Mouse (Mus musculus) stomach, postnatal 0 days (tissue): ENCODE measurements around the gene Zg16. TPM values are rescaled to one million over a fixed set of nuclear protein-coding genes. Genes with fewer than 3 reads are reported as not detected.
A peak's percentile ranks its signal among the peaks of the same experiment; 100 is the strongest.

Source experiments
- ATAC-seq: fragments of 200-750 bp; cut with Nextera tagmentation; 2 replicates; pipeline ENCODE4 v1.8.0; 2017; ENCODE audit not compliant: low FRiP score, low TSS enrichment
- DNase-seq: peaks from one replicate; pipeline ENCODE4 v3.0.0-alpha.2; 2016; ENCODE audit warnings: low spot score
- H3K27ac ChIP-seq: fragments of 300-500 bp; sonication (generic); replicated peaks from 2 replicates; pipeline ENCODE4 v1.5.1; 2014; ENCODE audit warnings: mild to moderate bottlenecking, control low read depth
- H3K27me3 ChIP-seq: fragments of 300-500 bp; sonication (generic); 2 replicates; pipeline ENCODE4 v1.6.1; 2014; ENCODE audit warnings: low read length; ENCODE audit not compliant: control insufficient read depth, insufficient read depth
- H3K36me3 ChIP-seq: fragments of 300-500 bp; sonication (generic); 2 replicates; pipeline ENCODE4 v1.6.1; 2014; ENCODE audit warnings: low read length, mixed read lengths; ENCODE audit not compliant: control insufficient read depth, insufficient read depth
- H3K4me1 ChIP-seq: fragments of 300-500 bp; sonication (generic); replicated peaks from 2 replicates; pipeline ENCODE4 v1.6.1; 2014; ENCODE audit warnings: antibody characterized with exemption; ENCODE audit not compliant: control insufficient read depth, insufficient read depth
- H3K4me2 ChIP-seq: fragments of 300-500 bp; sonication (generic); replicated peaks from 2 replicates; pipeline ENCODE4 v1.6.1; 2014; ENCODE audit warnings: low read depth, mild to moderate bottlenecking, control low read depth, moderate library complexity
- H3K4me3 ChIP-seq: fragments of 300-500 bp; sonication (generic); 2 replicates; pipeline ENCODE4 v1.5.1; 2014; ENCODE audit warnings: low read depth, low read length, control low read depth
- H3K9ac ChIP-seq: fragments of 300-500 bp; sonication (generic); 2 replicates; pipeline ENCODE4 v1.6.1; 2014; ENCODE audit warnings: mild to moderate bottlenecking, low read length, control low read depth, mixed read lengths
- H3K9me3 ChIP-seq: fragments of 300-500 bp; sonication (generic); 2 replicates; pipeline ENCODE4 v1.6.1; 2016; ENCODE audit warnings: low read length; ENCODE audit not compliant: control insufficient read depth
- CTCF ChIP-seq: IDR thresholded peaks from 2 replicates; pipeline ENCODE4 v1.5.1; 2016; ENCODE audit warnings: antibody characterized with exemption, low read depth, mild to moderate bottlenecking, moderate library complexity
- EP300 ChIP-seq: optimal IDR thresholded peaks from 2 replicates; pipeline ENCODE3; 2016; ENCODE audit warnings: antibody characterized with exemption
- WGBS: fragments of 180-500 bp; shearing (Covaris S2); extraction: QIAGEN DNeasy Blood & Tissue Kit; methylation state at CpG from one replicate; pipeline ENCODE4 v1.1.7; 2014; 5-methylcytosine and 5-hydroxymethylcytosine counted together
- polyA plus RNA-seq: library from polyadenylated mRNA; unstranded; fragments of >200 nt; fragmentation: Nextera tagmentation; extraction: Ambion mirVana; gene quantifications from 2 replicates; pipeline ENCODE4 v1.2.1, GENCODE M21; 2015

Gene Zg16
- polyA plus RNA-seq, 1 experiment from 2014 or later = 1.8 TPM

DNA sequence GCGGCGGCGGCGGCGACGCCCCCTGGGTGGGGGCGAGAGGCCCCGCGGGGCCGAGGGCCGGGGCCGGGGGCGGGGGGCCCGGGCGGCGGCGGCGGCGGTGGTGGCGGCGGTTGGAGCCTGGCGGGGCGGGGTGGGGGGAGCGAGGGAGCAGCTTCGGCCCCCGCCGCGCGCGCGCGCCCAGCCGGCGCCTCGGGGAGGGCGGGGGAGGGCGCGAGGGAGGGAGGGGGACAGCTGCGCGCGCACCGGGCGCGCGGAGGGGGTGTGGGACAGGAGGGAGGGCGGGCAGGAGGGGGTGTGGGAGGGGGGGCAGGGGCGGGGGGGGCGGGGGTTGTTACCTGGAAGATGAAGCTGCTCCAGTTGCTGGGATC, 60.5 kb downstream of the Zg16 start:
- Histone ChIP-seq H3K9me3 (no peaks in the 10 kb centered on the region), H3K36me3 (peaks cover 6% of the 10 kb centered on the region; the same call in 1 of the 2 replicates), H3K27ac (peak overlapping the region; percentile 96), H3K4me1 (peaks cover 11% of the 10 kb centered on the region), H3K9ac (peak overlapping the region; percentile 87), H3K4me2 (peak overlapping the region; percentile 96), H3K4me3 (peak overlapping the region; percentile 84), H3K27me3 (no peaks in the 10 kb centered on the region)
- DNase-seq (no peak), ATAC-seq (peak; percentile 6; the same call in 1 of the 2 replicates)
- WGBS = 0% methylated on average over 2 of the region's 48 CpGs
- TF ChIP-seq EP300 (no peak), CTCF (no peak)

DNA sequence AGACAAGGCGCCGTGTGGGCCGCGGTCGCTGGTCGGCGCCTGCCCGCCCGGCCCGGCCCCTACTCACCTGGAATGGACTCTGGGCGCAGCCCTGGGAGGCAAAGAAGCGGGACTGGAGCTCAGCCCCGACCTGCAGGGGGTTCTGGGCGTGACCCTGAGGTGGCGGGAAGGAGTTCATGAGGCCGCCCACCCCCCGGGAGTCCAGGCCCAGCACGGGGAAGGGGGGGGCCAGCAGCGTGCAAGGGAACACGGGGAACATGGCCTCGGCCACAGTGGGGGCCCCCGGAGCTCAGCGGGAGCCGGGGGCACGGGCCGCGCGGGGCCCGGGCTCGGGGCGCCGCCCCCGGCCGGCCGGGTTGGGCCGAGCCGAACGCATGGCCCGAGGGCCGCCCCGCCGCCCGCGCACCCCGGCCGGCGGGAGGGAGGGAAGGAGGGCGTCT, 60.9 kb downstream of the Zg16 start:
- WGBS = 1% methylated on average over 20 of the region's 48 CpGs
- H3K27me3 ChIP-seq = no peaks in the 10 kb centered on the region
- H3K4me3 ChIP-seq = peak overlapping the region; percentile 84
- peaks cover 4% of the 10 kb centered on the region; the same call in 1 of the 2 replicates for H3K36me3 ChIP-seq
- ATAC-seq (peak; percentile 29), DNase-seq (peak; percentile 69)
- peaks cover 11% of the 10 kb centered on the region for H3K4me1 ChIP-seq
- peak overlapping the region; percentile 96 for H3K4me2 ChIP-seq
- peak overlapping the region; percentile 87 for H3K9ac ChIP-seq
- H3K27ac ChIP-seq = peak overlapping the region; percentile 96
- TF ChIP-seq EP300 = no peak
- TF ChIP-seq CTCF = peak; percentile 15; the same call in 1 of the 2 replicates
- H3K9me3 ChIP-seq = no peaks in the 10 kb centered on the region

- peaks cover 11% of the 10 kb centered on the region for H3K4me1 ChIP-seq
- peak; percentile 62 for DNase-seq
Observed at GRCm38 (mm10) chr7:127025556-127026160, 61.5 kb downstream of the Zg16 start.

GRCm38 (mm10) chr7:127024755-127025555, 62.2 kb downstream of the Zg16 start:
- Histone ChIP-seq H3K9ac (peak overlapping the region; percentile 87), H3K4me3 (peak overlapping the region; percentile 84), H3K27ac (peak overlapping the region; percentile 96), H3K36me3 (peaks cover 3% of the 10 kb centered on the region; the same call in 1 of the 2 replicates), H3K27me3 (no peaks in the 10 kb centered on the region), H3K4me1 (peaks cover 11% of the 10 kb centered on the region), H3K9me3 (no peaks in the 10 kb centered on the region), H3K4me2 (peak overlapping the region; percentile 96)
- peak; percentile 89 for DNase-seq
- TF ChIP-seq EP300 (no peak), CTCF (peak; percentile 92)
- peak; percentile 53 for ATAC-seq
- WGBS = 2% methylated on average over 30 of the region's 30 CpGs

More at GRCm38 (mm10) chr7:127025556-127026160, 61.5 kb downstream of the Zg16 start:
- under 1% methylated on average over 56 of the region's 65 CpGs for WGBS
- ATAC-seq = peak; percentile 0; the same call in 1 of the 2 replicates
- TF ChIP-seq CTCF (no peak), EP300 (no peak)
- peak overlapping the region; percentile 96 for H3K27ac ChIP-seq
- H3K4me3 ChIP-seq = peak overlapping the region; percentile 84
- peaks cover 3% of the 10 kb centered on the region; the same call in 1 of the 2 replicates for H3K36me3 ChIP-seq
- no peaks in the 10 kb centered on the region for H3K27me3 ChIP-seq
- peak overlapping the region; percentile 87 for H3K9ac ChIP-seq
- H3K4me2 ChIP-seq = peak overlapping the region; percentile 96
- H3K9me3 ChIP-seq = no peaks in the 10 kb centered on the region

GRCm38 (mm10) chr7:127023896-127024690, 63.0 kb downstream of the Zg16 start:
- no peak overlapping the region for H3K27ac ChIP-seq
- H3K36me3 ChIP-seq = peaks cover 3% of the 10 kb centered on the region; the same call in 1 of the 2 replicates
- 18% methylated on average over 19 of the region's 19 CpGs for WGBS
- peaks cover 12% of the 10 kb centered on the region for H3K4me1 ChIP-seq
- no peak for ATAC-seq
- DNase-seq = no peak
- no peaks in the 10 kb centered on the region for H3K9me3 ChIP-seq
- H3K27me3 ChIP-seq = no peaks in the 10 kb centered on the region
- peak overlapping the region; percentile 84 for H3K4me3 ChIP-seq
- TF ChIP-seq CTCF (no peak), EP300 (no peak)
- peak overlapping the region; percentile 96 for H3K4me2 ChIP-seq
- H3K9ac ChIP-seq = peak overlapping the region; percentile 87
